In the genomic region with DNA sequence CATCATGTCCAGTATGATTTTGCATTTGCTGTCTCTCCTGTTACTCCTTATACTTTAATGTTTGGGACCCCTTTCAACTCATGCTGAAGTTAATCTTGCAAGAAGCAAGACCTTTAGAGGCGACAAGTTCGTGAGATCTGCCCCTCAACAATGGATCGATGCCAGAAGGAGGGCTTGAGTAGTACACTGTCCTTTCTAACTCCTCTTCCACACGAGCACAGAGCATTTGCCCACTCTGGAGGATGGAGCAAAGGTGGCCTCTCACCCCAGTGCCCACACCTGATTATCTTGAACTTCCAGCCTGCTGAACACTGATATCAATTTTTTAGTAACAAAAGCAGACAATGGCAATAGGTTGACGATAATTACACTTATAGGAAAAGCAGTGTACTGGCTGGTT, we compare ENCODE assay signal across 17 mouse cellular contexts.
"Had no signal": no experiment of that assay in that cellular context is flagged by ENCODE, and none has a peak within 500 bp of the region (broad histone marks: within the 10 kb centered on the region; RNA-seq: fewer than 3 reads in every experiment).

No protein-coding gene starts in this region.

- ATAC-seq: liver, embryonic 12.5 days; liver, postnatal 0 days; lung, postnatal 0 days; midbrain, embryonic 13.5 days; midbrain, embryonic 15.5 days; midbrain, embryonic 16.5 days had no signal

- DNase-seq: left cerebral cortex, postnatal 4 days; liver; liver, embryonic 13.5 days; liver, postnatal 0 days; lung, adult 18-20 months; lung, adult 2 months; lung, embryonic 14.5 days; lung, postnatal 10 days; lung, postnatal 14 days; lung, postnatal 36 days; lung, postnatal 4 days; midbrain, embryonic 14.5 days had no signal
